Mouse (Mus musculus): Measurements from ENCODE around the gene Ctnnd1.
"Not testable (repeated sequence)": the region's sequence is repeated elsewhere in the genome, so short reads cannot be mapped to it uniquely, and the experiment has no call there.

Gene Ctnnd1

GRCm38 (mm10) chr2:84650464-84651195 is at the start of gene Ctnnd1:
Gene Ctnnd1 (minus strand): TSS chr2:84650765.
- peak; percentile 74 to 86 for DNase-seq (ENCODE audit: low spot score in 2 of 2)

- DNase-seq (ENCODE audit: low spot score in 2 of 2): no peak
These were observed 44.6 kb upstream of the Ctnnd1 start for GRCm38 (mm10) chr2:84695007-84695695.

- DNase-seq (ENCODE audit: low spot score in 2 of 2): no peak
These were observed 39.5 kb upstream of the Ctnnd1 start for GRCm38 (mm10) chr2:84690050-84690449.

- DNase-seq (ENCODE audit: low spot score in 2 of 2): no peak
These were observed 37.7 kb upstream of the Ctnnd1 start for GRCm38 (mm10) chr2:84688080-84688844.

GRCm38 (mm10) chr2:84682605-84683183 is 32.1 kb upstream of the Ctnnd1 start:
- DNase-seq (ENCODE audit: low spot score in 2 of 2): no peak

GRCm38 (mm10) chr2:84679016-84679415 is 28.5 kb upstream of the Ctnnd1 start, which contains the start of gene Tmx2:
Gene Tmx2 (minus strand): TSS chr2:84679140.
- DNase-seq (ENCODE audit: low spot score in 2 of 2): no peak

GRCm38 (mm10) chr2:84677968-84678880 is 27.7 kb upstream of the Ctnnd1 start, which contains the start of the genes Gm28635 and Med19:
Gene Gm28635 (minus strand): TSS chr2:84678041.
Gene Med19 (plus strand): TSS chr2:84678402.
- peak; percentile 79 to 91 for DNase-seq (ENCODE audit: low spot score in 2 of 2)

- DNase-seq (ENCODE audit: low spot score in 2 of 2): no peak
These were observed 26.9 kb upstream of the Ctnnd1 start for GRCm38 (mm10) chr2:84677270-84677967.

GRCm38 (mm10) chr2:84671535-84671934 is 21.0 kb upstream of the Ctnnd1 start:
- DNase-seq (ENCODE audit: low spot score in 2 of 2): not testable (repeated sequence)

GRCm38 (mm10) chr2:84670569-84670933 is 20.0 kb upstream of the Ctnnd1 start, which contains the start of gene Selenoh:
Gene Selenoh (minus strand): TSS chr2:84670770.
- DNase-seq (ENCODE audit: low spot score in 2 of 2): peak; percentile 63 to 79

- peak in 1 of 2 experiments; percentile 10 for DNase-seq (ENCODE audit: low spot score in 2 of 2)
These were observed 19.4 kb upstream of the Ctnnd1 start for GRCm38 (mm10) chr2:84669828-84670568.

GRCm38 (mm10) chr2:84666081-84666480 is 15.5 kb upstream of the Ctnnd1 start:
- DNase-seq (ENCODE audit: low spot score in 2 of 2): no peak

- DNase-seq (ENCODE audit: low spot score in 2 of 2): peak in 1 of 2 experiments; percentile 22
These were observed 12.3 kb upstream of the Ctnnd1 start for GRCm38 (mm10) chr2:84662866-84663265.

GRCm38 (mm10) chr2:84660253-84660652 is 9.7 kb upstream of the Ctnnd1 start:
- peak; percentile 21 to 26 for DNase-seq (ENCODE audit: low spot score in 2 of 2)

- no peak for DNase-seq (ENCODE audit: low spot score in 2 of 2)
These were observed 8.2 kb upstream of the Ctnnd1 start, which contains the start of gene Btbd18 for GRCm38 (mm10) chr2:84658806-84659205. Gene Btbd18 (plus strand): TSS chr2:84659079.

GRCm38 (mm10) chr2:84655864-84656263 is 5.3 kb upstream of the Ctnnd1 start:
- DNase-seq (ENCODE audit: low spot score in 2 of 2): no peak

GRCm38 (mm10) chr2:84653354-84653753 is 2.8 kb upstream of the Ctnnd1 start:
- no peak for DNase-seq (ENCODE audit: low spot score in 2 of 2)

- peak in 1 of 2 experiments; percentile 23 for DNase-seq (ENCODE audit: low spot score in 2 of 2)
These were observed 891 bp downstream of the Ctnnd1 start for GRCm38 (mm10) chr2:84649674-84650073.

GRCm38 (mm10) chr2:84648369-84648768 is 2.2 kb downstream of the Ctnnd1 start:
- DNase-seq (ENCODE audit: low spot score in 2 of 2): no peak

All from urinary bladder, postnatal 36 days (tissue).